Mouse (Mus musculus) ovary, postnatal 14 days (tissue): ENCODE data around the gene 1700013F07Rik.
"Not testable (repeated sequence)": the region's sequence is repeated elsewhere in the genome, so short reads cannot be mapped to it uniquely, and the experiment has no call there.

Experiments used
- DNase-seq: peaks from one replicate; pipeline ENCODE4 v3.0.0; 2022; ENCODE audit warnings: low spot score

The 1700013F07Rik gene

GRCm38 (mm10) chr3:108533951-108534350, at the start of gene 1700013F07Rik:
Gene 1700013F07Rik (plus strand): TSS chr3:108534150.
- no peak for DNase-seq

GRCm38 (mm10) chr3:108484749-108485148, 49.2 kb upstream of the 1700013F07Rik start:
- DNase-seq: no peak

- DNase-seq: no peak
These were observed 44.0 kb upstream of the 1700013F07Rik start for GRCm38 (mm10) chr3:108489968-108490367.

GRCm38 (mm10) chr3:108494861-108495474, 39.0 kb upstream of the 1700013F07Rik start:
- DNase-seq: no peak

GRCm38 (mm10) chr3:108495486-108495885, 38.5 kb upstream of the 1700013F07Rik start:
- no peak for DNase-seq

- no peak for DNase-seq
These were observed 36.3 kb upstream of the 1700013F07Rik start for GRCm38 (mm10) chr3:108497602-108498001.

- DNase-seq: no peak
These were observed 34.1 kb upstream of the 1700013F07Rik start for GRCm38 (mm10) chr3:108499826-108500225.

- not testable (repeated sequence) for DNase-seq
These were observed 32.5 kb upstream of the 1700013F07Rik start for GRCm38 (mm10) chr3:108501411-108501810.

- DNase-seq: no peak
These were observed 30.0 kb upstream of the 1700013F07Rik start for GRCm38 (mm10) chr3:108503908-108504307.

GRCm38 (mm10) chr3:108508745-108509474, 25.0 kb upstream of the 1700013F07Rik start:
- DNase-seq: no peak

- no peak for DNase-seq
These were observed 23.8 kb upstream of the 1700013F07Rik start for GRCm38 (mm10) chr3:108510156-108510555.

- no peak for DNase-seq
These were observed 23.1 kb upstream of the 1700013F07Rik start for GRCm38 (mm10) chr3:108510716-108511483.

- DNase-seq: no peak
These were observed 20.5 kb upstream of the 1700013F07Rik start for GRCm38 (mm10) chr3:108513465-108513864.

GRCm38 (mm10) chr3:108518276-108518675, 15.7 kb upstream of the 1700013F07Rik start:
- DNase-seq: no peak

- no peak for DNase-seq
These were observed 10.5 kb upstream of the 1700013F07Rik start for GRCm38 (mm10) chr3:108523415-108523814.

GRCm38 (mm10) chr3:108528489-108528888, 5.5 kb upstream of the 1700013F07Rik start:
- DNase-seq: no peak

- peak; percentile 42 for DNase-seq
These were observed 650 bp upstream of the 1700013F07Rik start for GRCm38 (mm10) chr3:108533114-108533885.

GRCm38 (mm10) chr3:108535896-108536516, 2.1 kb downstream of the 1700013F07Rik start:
- no peak for DNase-seq

- no peak for DNase-seq
These were observed 2.7 kb downstream of the 1700013F07Rik start, which contains the start of gene 5330417C22Rik for GRCm38 (mm10) chr3:108536517-108537260. Gene 5330417C22Rik (minus strand): TSS chr3:108536536.

GRCm38 (mm10) chr3:108537303-108537702, 3.4 kb downstream of the 1700013F07Rik start:
- peak; percentile 78 for DNase-seq

- DNase-seq: no peak
These were observed 8.3 kb downstream of the 1700013F07Rik start for GRCm38 (mm10) chr3:108542299-108542698.
